Mouse (Mus musculus): ENCODE data around the gene Gm5965. TPM values are rescaled to one million over a fixed set of nuclear protein-coding genes. Genes with fewer than 3 reads are reported as not detected.

Gene Gm5965
- polyA plus RNA-seq, 1 experiment from 2014 or later, result not detected

- no peak for ATAC-seq (replicated peaks; ENCODE audit: low FRiP score)
- Histone ChIP-seq H3K9ac (no peak within 1 kb of the TSS), H3K4me3 (replicated peaks) (no peak within 1 kb of the TSS), H3K27me3 (no peaks in the 10 kb centered on the region), H3K4me1 (no peaks in the 10 kb centered on the region), H3K9me3 (replicated peaks) (no peaks in the 10 kb centered on the region), H3K27ac (no peak within 1 kb of the TSS), H3K4me2 (no peak within 1 kb of the TSS), H3K36me3 (no peaks in the 10 kb centered on the region)
- WGBS, result 90% methylated on average over 9 of the region's 9 CpGs
Measured at GRCm38 (mm10) chr16:88826095-88826652, 48.5 kb downstream of the Gm5965 start, which contains the start of gene Krtap14. TSS of gene Krtap14 (minus strand) at chr16:88826145.

GRCm38 (mm10) chr16:88826978-88827377 is 49.3 kb downstream of the Gm5965 start:
- Histone ChIP-seq H3K27me3 (no peaks in the 10 kb centered on the region), H3K4me3 (replicated peaks) (no peak overlapping the region), H3K36me3 (no peaks in the 10 kb centered on the region), H3K9ac (no peak overlapping the region), H3K4me1 (no peaks in the 10 kb centered on the region), H3K9me3 (replicated peaks) (no peaks in the 10 kb centered on the region), H3K27ac (no peak overlapping the region), H3K4me2 (no peak overlapping the region)
- ATAC-seq (replicated peaks; ENCODE audit: low FRiP score), result no peak
- 39% methylated on average over 3 of the region's 3 CpGs for WGBS

Other genes starting within 250 kb of the Gm5965 start
- 98.7 and 118 TPM in 2 replicates for gene Cldn8, start 214.7 kb upstream of the Gm5965 start, polyA plus RNA-seq (2015; fragmentation: Nextera tagmentation; extraction: Ambion mirVana)
- gene Krtap24-1, start 165.6 kb upstream of the Gm5965 start, polyA plus RNA-seq (2015; fragmentation: Nextera tagmentation; extraction: Ambion mirVana), result not detected in 2 replicates
- gene 2310079G19Rik, start 150.2 kb upstream of the Gm5965 start, polyA plus RNA-seq (2015; fragmentation: Nextera tagmentation; extraction: Ambion mirVana), result not detected in 2 replicates
- gene Krtap26-1, start 130.1 kb upstream of the Gm5965 start, polyA plus RNA-seq (2015; fragmentation: Nextera tagmentation; extraction: Ambion mirVana), result not detected in 2 replicates
- gene Krtap27-1, start 106.2 kb upstream of the Gm5965 start, polyA plus RNA-seq (2015; fragmentation: Nextera tagmentation; extraction: Ambion mirVana), result not detected in 2 replicates
- gene 2310061N02Rik, start 69.9 kb upstream of the Gm5965 start, polyA plus RNA-seq (2015; fragmentation: Nextera tagmentation; extraction: Ambion mirVana), result not detected in 2 replicates
- not detected in 2 replicates for gene Krtap13-1, start 49.0 kb upstream of the Gm5965 start, polyA plus RNA-seq (2015; fragmentation: Nextera tagmentation; extraction: Ambion mirVana)
- gene Krtap13, start 26.3 kb upstream of the Gm5965 start, polyA plus RNA-seq (2015; fragmentation: Nextera tagmentation; extraction: Ambion mirVana), result 0.19 TPM in 1 of 2 replicates, not detected in the other
- 0.30 TPM in 1 of 2 replicates, not detected in the other for gene 2310034C09Rik, start 19.0 kb upstream of the Gm5965 start, polyA plus RNA-seq (2015; fragmentation: Nextera tagmentation; extraction: Ambion mirVana)
- gene 2310057N15Rik, start 3.7 kb upstream of the Gm5965 start, polyA plus RNA-seq (2015; fragmentation: Nextera tagmentation; extraction: Ambion mirVana), result not detected in 2 replicates
- not detected in 2 replicates for gene Gm20741, start 34.3 kb downstream of the Gm5965 start, polyA plus RNA-seq (2015; fragmentation: Nextera tagmentation; extraction: Ambion mirVana)
- not detected in 2 replicates for gene Krtap15, start 42.3 kb downstream of the Gm5965 start, polyA plus RNA-seq (2015; fragmentation: Nextera tagmentation; extraction: Ambion mirVana)
- gene Krtap14, start 48.2 kb downstream of the Gm5965 start, polyA plus RNA-seq (2015; fragmentation: Nextera tagmentation; extraction: Ambion mirVana), result not detected in 2 replicates
- not detected in 2 replicates for gene Krtap19-1, start 91.5 kb downstream of the Gm5965 start, polyA plus RNA-seq (2015; fragmentation: Nextera tagmentation; extraction: Ambion mirVana)
- gene Krtap19-2, start 96.4 kb downstream of the Gm5965 start, polyA plus RNA-seq (2015; fragmentation: Nextera tagmentation; extraction: Ambion mirVana), result not detected in 2 replicates
- not detected in 2 replicates for gene Krtap19-3, start 100.1 kb downstream of the Gm5965 start, polyA plus RNA-seq (2015; fragmentation: Nextera tagmentation; extraction: Ambion mirVana)
- gene Krtap19-4, start 107.2 kb downstream of the Gm5965 start, polyA plus RNA-seq (2015; fragmentation: Nextera tagmentation; extraction: Ambion mirVana), result not detected in 2 replicates
- not detected in 2 replicates for gene Krtap19-5, start 118.6 kb downstream of the Gm5965 start, polyA plus RNA-seq (2015; fragmentation: Nextera tagmentation; extraction: Ambion mirVana)
- gene Krtap19-9b, start 154.4 kb downstream of the Gm5965 start, polyA plus RNA-seq (2015; fragmentation: Nextera tagmentation; extraction: Ambion mirVana), result not detected in 2 replicates
- gene Krtap16-3, start 185.0 kb downstream of the Gm5965 start, polyA plus RNA-seq (2015; fragmentation: Nextera tagmentation; extraction: Ambion mirVana), result not detected in 2 replicates
- gene Krtap22-2, start 232.9 kb downstream of the Gm5965 start, polyA plus RNA-seq (2015; fragmentation: Nextera tagmentation; extraction: Ambion mirVana), result not detected in 2 replicates
- not detected in 2 replicates for gene Gm10229, start 237.4 kb downstream of the Gm5965 start, polyA plus RNA-seq (2015; fragmentation: Nextera tagmentation; extraction: Ambion mirVana)

All from kidney, embryonic 15.5 days (tissue).